Mouse (Mus musculus): Measurements from ENCODE around the gene Nek8.

Gene Nek8

DNA sequence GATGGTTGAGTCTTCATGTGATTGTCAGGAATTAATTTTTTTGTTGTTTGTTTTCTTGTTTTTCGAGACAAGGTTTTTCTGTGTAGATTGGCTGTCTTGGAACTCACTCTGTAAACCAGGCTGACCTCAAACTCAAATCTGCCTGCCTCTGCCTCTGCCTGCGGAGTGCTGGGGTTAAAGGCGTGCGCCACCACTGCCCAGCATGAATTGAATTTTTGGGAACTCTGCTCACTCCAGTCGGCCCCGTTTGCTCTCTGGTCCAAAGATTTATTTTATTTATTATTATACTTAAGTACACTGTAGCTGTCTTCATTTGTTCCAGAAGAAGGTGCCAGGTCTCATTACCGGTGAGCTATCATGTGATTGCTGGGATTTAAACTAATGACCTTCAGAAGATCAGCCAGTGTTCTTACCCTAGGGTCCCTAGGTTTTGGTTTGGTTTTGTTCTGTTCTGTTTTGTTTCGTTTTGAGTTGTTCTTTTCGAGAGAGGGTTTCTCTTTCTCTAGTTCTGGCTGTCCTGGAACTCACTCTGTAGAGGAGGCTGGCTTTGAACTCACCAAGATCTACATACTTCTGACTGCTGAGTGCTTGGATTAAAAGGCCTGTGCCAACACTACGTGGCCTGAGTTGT lies 7.5 kb upstream of the Nek8 start:
- no peak for DNase-seq (ENCODE audit: low read depth in 1 of 2, low spot score in 2 of 2)

DNA sequence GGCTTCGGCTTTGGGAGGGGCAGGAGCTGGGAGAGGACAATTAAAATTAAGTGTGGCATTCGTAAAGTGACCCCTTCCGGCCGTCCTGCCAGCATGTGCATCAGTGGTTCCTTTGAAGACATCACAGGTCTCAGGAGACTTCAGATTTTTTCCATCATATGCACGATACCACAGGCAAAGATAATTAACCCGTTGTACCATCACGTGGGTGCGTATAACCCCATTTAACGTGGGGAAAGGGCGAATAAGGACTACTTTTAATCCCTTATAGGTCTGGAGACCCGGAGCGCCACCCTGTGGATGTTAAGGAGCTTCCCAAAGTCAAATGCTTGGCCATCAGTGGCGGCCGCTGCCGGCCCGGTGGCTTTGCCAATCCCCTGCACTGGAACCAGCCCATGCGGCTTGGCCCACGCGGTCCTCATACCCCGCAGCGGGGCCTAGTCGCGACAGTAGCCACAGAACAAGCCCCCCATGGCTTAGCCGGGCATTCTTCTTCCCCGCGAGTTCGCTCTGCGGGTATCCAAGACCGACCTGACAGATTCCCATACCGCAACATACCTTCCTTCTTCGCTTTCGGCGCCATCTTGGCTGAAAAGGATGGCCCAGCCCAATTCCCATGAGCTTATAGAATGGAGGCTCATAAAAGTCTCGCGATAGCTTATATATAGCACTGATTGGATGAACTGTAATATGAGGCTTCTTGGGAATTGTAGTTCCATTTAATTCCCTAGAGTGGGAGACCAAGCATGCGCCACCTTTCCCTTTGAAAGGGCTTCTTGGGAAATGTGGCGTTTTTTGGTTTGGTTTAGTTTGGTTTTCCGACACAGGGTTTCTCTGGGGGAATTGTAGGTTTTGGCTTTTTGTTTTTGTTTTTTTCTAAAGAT lies 6.7 kb upstream of the Nek8 start, which contains the start of gene Rpl23a:
Rpl23a (minus strand) TSS at position 624 of the 884 bp plus-strand sequence.
- peak; percentile 54 to 59 for DNase-seq (ENCODE audit: low read depth in 1 of 2, low spot score in 2 of 2)

DNA sequence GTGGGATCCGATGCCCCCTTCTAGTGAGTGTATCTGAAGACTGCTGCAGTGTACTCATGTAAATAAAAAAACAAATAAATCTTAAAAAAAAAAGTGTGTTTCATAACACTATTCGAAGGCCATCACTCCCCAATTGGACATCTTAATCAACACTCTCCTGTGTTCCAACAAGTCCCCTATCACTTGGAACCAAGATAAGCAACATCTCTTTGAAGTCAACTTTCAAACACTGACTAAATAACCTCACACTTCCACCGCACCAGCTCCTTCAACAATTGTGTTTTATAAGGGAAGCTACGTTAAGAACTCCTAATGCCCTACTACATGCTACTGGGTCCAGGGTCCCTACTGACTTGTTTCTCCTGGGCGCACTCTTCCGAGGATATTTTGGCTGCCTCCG lies 6.0 kb upstream of the Nek8 start:
- no peak for DNase-seq (ENCODE audit: low read depth in 1 of 2, low spot score in 2 of 2)

DNA sequence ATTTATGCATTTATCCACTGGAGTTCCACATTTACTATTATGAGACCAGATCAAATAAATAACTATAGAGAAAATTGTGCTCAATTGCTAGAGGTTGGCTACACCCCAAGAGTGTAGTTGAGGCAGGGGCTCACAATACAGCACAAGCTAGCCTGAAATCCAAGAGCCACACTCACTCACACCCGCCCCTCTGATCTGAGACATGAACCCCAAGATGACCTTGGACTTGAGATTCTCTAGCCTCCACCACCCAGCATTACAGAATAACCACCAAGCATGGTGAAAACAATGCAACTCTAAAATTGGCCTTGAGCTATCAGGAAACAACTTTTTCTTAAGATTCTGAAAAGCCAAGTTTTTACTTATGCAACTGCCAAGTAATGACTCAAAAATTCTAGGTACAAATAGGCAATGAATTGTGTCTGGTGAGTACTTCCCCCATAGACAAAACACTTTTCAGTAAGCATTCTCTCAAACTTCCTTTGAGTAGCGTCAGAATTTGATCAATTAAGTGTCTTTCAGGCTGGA lies 5.4 kb upstream of the Nek8 start:
- no peak for DNase-seq (ENCODE audit: low read depth in 1 of 2, low spot score in 2 of 2)

DNA sequence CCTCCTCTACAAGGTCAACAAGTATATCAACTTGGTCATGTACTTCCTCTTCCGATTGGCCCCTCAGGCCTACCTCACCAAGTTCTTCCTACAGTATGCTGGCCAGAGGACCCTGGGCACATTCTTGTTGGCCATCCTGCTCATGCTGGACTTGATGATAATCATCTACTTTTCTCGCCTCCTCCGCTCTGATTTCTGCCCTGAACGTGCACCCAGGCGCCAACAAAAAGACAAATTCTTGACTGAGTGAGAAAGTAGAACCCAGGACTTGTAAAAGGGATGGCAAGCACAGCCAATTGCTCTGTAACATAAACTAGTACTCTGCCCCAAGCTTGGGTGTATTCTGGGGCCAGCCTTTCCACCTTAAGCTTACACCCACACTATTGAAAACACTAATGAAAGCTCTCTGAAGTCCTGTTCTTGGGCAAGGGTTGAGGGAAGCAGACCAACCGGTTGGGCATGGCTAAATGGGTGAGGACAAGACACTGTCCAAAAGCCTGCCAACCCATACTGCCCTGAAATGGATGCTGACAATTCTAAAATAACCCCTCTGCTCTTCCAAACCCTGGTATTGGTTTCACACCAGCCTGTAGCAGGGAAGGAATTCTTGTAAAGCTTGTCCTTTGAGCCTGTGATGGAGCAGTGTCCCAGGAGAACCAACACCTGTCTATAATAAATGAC lies 3.7 kb upstream of the Nek8 start:
- no peak for DNase-seq (ENCODE audit: low read depth in 1 of 2, low spot score in 2 of 2)

DNA sequence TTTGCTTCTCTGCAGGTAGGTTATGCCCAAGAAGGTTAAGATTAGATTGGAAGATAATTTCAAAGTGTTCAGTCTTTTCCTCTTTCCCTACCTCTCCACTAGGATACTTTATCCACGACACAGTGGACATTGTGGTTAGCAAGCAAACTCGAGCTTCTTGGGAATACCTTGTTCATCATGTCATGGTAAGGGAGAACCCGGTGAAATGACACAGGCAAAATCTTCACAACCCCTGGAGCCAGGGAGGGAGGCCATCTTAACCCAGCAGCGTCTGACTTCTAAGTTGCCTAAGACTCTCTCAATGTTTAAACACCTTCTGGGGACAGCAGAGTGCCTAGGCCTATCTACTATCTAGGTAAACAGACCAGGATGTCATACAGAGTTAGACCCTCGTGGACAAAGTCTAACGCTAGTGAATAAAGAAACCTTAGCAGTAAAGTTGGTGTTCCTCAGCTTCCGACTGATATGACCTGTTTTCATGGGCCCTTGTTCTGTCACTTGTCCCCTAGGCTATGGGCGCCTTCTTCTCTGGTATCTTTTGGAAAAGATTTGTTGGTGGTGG lies 3.0 kb upstream of the Nek8 start:
- no peak for DNase-seq (ENCODE audit: low read depth in 1 of 2, low spot score in 2 of 2)

DNA sequence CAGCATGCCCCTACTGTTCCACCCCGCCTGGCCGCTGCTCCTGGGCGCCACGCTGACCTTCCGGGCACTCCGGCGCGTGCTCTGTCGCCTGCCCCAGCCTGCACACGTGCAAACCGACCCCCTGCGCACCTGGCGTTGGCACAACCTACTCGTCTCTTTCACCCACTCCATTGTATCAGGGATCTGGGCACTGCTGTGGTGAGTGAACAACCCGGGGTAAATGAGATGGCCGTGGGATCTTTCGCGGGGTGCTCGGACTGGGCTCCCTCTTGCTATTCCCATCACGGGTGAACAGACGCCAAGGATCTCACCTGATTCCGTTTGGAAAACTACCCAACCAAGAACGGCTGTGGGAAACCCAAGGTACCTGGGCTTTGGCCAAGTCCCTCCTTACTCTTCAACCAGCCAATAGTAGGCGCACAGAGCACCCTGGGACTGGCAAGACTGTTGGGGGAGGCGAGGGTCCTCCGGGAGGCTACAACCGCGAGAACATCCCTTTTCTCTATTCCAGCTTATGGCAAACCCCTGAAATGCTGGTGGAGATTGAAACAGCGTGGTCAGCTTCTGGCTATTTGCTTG lies 2.5 kb upstream of the Nek8 start:
- DNase-seq (ENCODE audit: low read depth in 1 of 2, low spot score in 2 of 2) = no peak

DNA sequence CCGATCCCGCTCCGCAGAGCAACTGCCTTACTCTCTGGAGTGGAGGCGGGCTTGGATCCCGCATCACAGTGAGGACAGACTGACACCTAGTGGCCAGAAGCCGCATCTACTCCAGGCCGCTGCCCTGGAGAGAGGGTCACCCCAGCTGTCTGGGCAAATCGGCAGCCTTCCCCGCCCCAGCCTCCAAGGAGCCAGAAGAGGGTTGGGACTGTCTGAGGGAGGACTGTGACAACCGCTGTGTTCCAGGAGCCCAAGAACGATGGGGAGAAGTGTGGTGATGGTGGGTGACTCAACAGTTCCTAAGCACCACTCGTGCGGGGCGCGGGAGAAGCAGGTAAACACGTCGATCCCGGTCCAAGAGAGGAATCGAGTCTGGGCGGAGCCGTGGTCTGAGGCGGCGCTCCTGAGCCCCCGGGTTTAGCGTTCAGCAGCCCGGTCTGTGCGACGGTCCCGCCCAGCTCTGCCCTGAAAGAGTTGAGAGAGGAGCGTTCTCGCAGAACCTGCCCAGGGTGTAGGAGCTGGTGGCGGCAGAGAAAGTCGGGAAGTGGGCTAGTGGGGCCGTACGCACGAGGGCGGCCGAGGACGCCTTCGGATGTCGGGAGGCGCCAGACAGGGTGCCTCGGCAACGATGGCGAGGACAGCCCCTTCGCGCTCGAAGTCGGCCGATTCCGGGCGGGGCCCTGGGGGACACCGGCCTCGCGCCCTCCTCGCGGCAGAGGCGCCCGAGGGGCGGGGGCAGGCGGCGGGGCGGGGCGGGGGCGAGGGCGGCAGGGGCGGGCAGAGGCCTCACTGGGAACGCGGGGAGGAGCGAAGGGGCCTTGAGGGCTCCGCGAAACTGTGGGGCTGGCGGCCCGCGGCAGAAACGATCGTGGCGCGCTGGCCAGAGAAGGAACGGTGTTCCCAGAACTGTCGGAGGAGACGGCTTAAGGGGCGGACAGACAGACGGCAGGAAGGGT lies 1.7 kb upstream of the Nek8 start:
- DNase-seq (ENCODE audit: low read depth in 1 of 2, low spot score in 2 of 2) = peak; percentile 89

DNA sequence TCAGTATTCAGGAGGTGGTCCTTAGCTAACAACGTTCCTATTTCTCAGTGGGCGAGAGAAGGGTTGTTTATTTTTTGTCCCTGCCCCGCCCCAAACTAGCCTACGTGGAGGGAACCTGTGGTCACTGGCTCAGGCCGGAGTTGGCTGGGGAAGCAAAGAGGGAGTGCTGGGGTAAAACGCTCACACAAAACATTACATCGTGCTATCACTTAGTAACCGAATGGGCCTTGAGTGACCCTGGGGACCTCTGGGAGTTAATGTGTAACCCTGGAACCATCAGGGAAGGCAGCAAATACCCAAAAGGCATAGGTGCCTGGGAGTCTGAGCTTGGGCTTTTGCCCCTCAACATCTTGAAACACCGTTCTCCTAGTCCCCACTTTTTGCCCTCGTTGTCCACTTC lies 962 bp upstream of the Nek8 start:
- no peak for DNase-seq (ENCODE audit: low read depth in 1 of 2, low spot score in 2 of 2)

DNA sequence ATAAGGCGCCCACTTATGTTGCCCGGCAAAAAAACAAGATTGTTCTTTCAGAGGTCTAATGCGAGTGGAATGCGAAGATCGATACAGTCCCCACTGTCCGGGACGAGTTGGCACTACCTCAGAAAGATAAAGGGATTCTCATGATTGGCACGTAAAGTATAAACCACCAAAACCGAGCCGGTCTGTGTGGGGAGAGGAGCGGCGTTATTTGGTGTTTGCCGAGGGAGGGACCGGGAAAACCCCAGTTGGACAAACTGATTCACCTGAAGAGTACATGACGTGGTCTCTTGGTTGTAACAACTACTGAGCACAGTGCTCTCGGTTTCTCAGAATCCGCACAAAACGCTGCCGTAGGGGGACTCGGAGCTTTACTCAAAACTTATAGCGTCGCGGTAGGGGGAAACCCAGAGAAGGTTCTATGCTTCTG lies 443 bp upstream of the Nek8 start:
- no peak for DNase-seq (ENCODE audit: low read depth in 1 of 2, low spot score in 2 of 2)

DNA sequence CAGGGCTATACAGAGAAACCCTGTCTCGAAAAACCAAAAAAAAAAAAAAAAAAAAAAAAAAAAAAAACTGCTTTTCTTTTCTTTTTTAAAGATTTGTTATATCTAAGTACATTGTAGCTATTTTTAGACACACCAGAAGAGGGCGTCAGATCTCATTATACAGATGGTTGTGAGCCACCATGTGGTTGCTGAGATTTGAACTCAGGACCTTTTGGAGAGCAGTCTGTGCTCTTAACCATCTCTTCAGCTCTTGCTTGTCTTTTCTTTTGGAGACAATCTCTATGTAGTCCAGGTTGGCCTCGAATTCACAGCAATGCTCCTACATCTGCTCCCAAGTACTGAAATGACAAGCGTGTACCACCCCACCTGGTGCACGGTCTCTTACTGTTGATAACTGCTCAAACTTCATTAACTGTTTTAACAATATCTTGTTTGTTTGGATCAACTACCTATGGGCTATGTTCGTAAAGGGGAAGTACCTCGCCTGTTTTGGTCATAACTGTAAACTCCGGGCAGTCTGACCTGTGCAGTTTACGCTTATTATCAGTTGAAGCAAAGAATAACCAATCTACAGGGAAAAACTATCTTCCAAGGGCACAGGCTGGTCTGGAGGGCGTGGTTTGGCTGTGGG lies 589 bp downstream of the Nek8 start:
- no peak for DNase-seq (ENCODE audit: low read depth in 1 of 2, low spot score in 2 of 2)

DNA sequence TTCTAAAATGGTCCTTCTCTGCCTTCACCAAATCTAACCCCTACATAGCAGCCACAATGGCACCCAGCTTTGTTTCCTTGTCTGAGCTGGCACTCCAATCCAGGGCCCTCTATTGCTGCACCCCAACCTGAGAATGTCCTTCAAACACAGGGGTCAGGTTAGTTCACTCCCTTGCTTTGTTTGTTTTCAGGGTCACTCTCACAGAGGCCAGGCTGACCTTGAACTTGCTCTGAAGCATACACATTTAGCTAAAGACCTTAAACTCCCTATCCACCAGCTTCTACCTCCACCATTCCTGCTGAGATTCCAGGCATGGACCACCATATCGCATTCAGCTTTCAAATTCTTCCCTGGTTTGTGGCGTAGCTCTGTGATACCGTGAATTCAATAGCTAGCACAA lies 2.0 kb downstream of the Nek8 start:
- no peak for DNase-seq (ENCODE audit: low read depth in 1 of 2, low spot score in 2 of 2)

DNA sequence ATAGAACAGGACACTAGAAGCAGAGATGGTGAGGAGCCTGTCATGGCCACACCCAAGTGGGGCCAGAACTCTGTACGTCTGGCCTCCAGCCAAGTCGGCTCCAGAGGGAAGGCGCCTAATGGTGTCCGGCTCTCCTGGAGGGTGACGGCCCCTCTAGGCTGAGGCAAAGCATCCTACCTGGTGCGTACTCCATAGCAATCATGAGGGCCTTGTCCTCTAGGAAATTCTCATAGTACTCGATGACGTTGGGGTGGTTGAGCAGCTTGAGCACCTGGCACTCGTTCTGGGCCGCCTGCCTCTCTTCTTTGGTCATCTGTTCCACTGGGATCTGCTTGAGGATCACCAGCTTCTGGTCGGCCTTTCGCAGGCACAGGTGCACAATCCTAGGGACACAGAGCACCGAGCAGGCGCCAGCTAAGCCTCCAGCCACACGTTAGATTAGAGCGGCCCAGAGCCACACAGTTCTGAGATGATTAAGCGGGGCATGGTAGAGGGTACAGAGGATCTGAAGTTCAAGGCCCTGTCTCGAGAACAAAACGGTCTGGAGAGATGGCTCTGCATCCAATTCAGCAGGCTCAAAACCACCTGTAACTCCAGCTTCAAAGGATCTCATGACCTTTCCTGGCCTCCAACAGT lies 3.6 kb downstream of the Nek8 start:
- DNase-seq (ENCODE audit: low read depth in 1 of 2, low spot score in 2 of 2) = no peak

DNA sequence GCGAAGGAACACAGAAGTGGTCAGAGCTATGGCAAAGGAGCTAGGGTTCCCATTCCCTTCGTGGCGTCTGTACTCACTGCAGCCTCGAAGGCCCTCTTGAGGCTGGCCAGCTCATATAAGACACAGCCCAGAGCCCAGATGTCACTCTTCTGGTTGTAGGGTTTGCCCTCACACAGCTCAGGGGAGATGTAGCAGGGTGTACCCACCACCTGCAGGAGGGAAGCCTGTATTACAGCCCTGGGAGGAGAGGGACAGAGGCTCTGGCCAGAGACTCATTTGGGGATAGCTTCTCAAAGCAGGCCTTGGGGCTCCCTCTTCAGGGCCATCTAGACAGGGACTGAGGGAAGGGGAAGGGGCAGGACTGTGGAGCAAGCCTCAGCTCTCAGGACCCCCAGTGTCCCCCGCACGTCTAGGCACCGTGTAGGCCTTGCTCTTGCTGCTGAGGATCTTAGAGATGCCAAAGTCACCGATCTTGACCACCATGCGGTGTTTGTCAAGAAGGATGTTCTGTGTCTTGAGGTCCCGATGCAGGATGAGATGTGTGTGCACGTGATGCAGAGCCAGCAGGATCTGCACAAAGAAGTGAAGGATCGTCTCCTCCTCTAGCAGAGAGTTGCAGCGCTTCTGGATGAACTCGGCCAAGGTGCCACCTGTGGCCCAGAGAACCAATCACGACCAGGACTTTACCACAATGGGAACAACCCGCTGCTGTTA lies 4.3 kb downstream of the Nek8 start:
- no peak for DNase-seq (ENCODE audit: low read depth in 1 of 2, low spot score in 2 of 2)

DNA sequence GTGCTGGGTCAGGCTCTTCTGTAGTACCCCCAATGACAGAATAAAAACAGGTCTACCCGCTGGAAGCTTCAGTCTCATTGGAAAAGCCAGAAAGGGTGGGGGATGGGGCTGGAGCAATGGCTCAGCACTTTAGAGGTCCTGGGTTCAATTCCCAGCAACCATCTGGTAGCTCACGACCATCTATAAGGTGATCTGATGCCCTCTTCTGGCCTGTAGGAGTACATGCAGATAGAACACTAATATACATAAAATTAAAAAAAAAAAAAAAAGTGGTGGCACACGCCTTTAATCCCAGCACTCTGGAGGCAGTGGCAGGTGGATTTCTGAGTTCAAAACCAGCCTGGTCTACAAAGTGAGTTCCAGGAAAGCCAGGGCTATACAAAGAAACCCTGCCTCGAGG lies 5.1 kb downstream of the Nek8 start:
- no peak for DNase-seq (ENCODE audit: low read depth in 1 of 2, low spot score in 2 of 2)

DNA sequence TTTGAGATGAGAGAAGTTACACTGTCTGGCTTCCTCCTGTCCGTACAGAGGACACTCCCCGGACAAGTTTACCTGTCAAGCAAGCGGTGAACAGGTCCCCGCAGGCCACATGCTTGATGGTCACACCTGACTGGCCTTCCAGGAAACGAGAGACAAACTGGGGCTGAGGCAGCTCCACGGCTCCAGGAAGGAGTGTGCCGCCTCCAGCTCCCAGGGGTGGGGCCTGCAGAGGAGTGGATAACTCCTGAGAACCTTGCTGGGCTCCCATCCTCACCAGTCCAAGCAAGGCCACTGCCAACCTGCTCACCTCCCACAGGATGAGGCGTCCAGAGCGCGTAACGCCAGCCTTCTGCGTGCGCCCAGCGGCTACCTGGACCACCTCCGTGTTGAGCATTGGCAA lies 6.2 kb downstream of the Nek8 start:
- DNase-seq (ENCODE audit: low read depth in 1 of 2, low spot score in 2 of 2) = no peak

DNA sequence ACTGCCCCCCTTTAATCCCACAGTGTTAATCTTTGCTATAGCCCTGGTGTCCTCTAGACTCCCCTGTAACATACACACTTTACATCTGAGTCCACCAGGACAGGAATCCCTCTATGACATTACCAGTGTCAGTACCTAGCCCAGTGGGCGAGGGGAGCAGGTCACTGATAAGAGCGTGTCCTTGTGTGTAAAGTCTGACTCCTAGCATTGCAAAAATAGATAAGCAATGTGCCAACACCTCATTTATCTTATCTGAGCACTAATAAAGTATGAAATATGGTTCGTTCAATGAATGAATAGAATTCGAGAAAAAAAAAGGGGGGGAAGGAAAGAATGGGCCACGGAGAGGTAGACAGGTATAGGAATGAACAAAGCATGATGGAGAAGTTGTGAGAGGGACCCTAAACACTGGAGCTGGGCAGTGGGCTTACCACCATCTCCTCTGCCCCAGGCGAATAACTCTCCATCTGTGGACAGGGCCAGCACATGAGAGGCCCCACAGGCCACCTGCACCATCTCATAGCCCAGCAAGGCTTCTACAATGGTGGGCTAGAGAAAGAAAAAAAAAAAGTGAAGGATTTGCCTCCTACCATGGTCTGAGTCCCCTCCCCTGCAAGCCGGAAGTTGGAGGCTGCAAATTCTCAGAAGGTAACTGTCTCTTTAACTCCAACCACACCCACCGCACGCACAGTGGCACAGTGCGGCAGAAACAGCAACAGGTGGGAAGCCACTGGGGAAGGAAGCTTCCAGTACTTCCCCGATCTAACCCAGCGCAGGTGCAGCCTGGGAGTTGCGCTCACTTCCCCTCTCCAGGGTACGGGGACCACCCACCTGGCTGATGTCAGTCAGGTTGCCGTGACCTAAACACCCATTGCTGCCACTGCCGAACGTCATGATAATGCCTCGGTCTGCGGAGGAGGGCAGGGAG lies 7.7 kb downstream of the Nek8 start:
- no peak for DNase-seq (ENCODE audit: low read depth in 1 of 2, low spot score in 2 of 2)
